Mouse (Mus musculus): ENCODE results near the gene Batf. TPM values are rescaled to one million over a fixed set of nuclear protein-coding genes. Genes with fewer than 3 reads are reported as not detected.

Batf gene
- polyA plus RNA-seq, 1 experiment = not detected

- Histone ChIP-seq H3K27me3 (ENCODE audit: control insufficient read depth, insufficient read depth, insufficient read length) (peaks cover 16% of the 10 kb centered on the region), H3K36me3 (ENCODE audit: control insufficient read depth, insufficient read depth) (no peaks in the 10 kb centered on the region), H3K4me3 (no peak overlapping the region), H3ac (ENCODE audit: control insufficient read depth, insufficient read length) (no peak overlapping the region), H3K4me2 (ENCODE audit: low read depth) (no peak overlapping the region), H3K79me2 (ENCODE audit: control insufficient read depth, insufficient read depth) (no peaks in the 10 kb centered on the region)
- TF ChIP-seq MYOD1 (IDR thresholded peaks at IDR 0.05; ENCODE audit: control insufficient read depth in 1 of 3, insufficient read length in 2 of 3, low read depth in 2 of 3) (no peak), MYOG (IDR thresholded peaks at IDR 0.05; ENCODE audit: control insufficient read depth in 1 of 3, insufficient read depth in 1 of 3, insufficient read length in 2 of 3, low read depth in 2 of 3) (no peak), MAX (IDR thresholded peaks at IDR 0.05; ENCODE audit: low read depth) (no peak), POLR2AphosphoS2 (IDR thresholded peaks at IDR 0.05; ENCODE audit: insufficient read length, low read depth) (no peak), TCF3 (IDR thresholded peaks at IDR 0.05; ENCODE audit: insufficient read length, low read depth) (no peak), USF1 (IDR thresholded peaks at IDR 0.05; ENCODE audit: low read depth) (no peak), E2F4 (IDR thresholded peaks at IDR 0.05; ENCODE audit: insufficient read depth) (no peak), TCF12 (IDR thresholded peaks at IDR 0.05; ENCODE audit: insufficient read depth, poor library complexity, severe bottlenecking) (no peak), CEBPB (IDR thresholded peaks at IDR 0.05; ENCODE audit: insufficient read depth, poor library complexity, severe bottlenecking) (no peak), SRF (IDR thresholded peaks at IDR 0.05; ENCODE audit: control insufficient read depth, insufficient read length, low read depth) (no peak), REST (IDR thresholded peaks at IDR 0.05; ENCODE audit: insufficient read depth, insufficient read length) (no peak), POLR2A (IDR thresholded peaks at IDR 0.05; ENCODE audit: insufficient read length, low read depth) (no peak)
Measured at GRCm38 (mm10) chr12:85729022-85729944, 42.8 kb downstream of the Batf start.

DNA sequence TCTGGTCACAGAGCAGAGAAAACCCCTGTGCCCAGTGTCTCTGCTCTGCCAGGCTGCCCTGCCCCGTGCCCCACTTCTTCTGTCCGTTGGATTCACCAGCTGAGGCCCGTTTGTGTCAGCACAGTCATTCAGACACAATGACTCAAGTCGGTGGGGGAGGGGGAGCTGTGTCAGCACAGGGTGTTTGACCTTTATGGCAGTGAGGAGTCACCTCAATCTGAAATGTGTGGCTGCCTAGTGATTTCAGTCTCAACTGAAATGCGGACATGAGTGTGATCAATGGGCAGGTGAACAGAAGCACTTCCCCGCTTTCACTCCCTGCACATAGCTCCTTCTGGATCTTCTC lies 43.4 kb downstream of the Batf start:
- Histone ChIP-seq H3K4me2 (ENCODE audit: low read depth) (no peak overlapping the region), H3ac (ENCODE audit: control insufficient read depth, insufficient read length) (no peak overlapping the region), H3K79me2 (ENCODE audit: control insufficient read depth, insufficient read depth) (no peaks in the 10 kb centered on the region), H3K36me3 (ENCODE audit: control insufficient read depth, insufficient read depth) (no peaks in the 10 kb centered on the region), H3K4me3 (no peak overlapping the region), H3K27me3 (ENCODE audit: control insufficient read depth, insufficient read depth, insufficient read length) (peaks cover 10% of the 10 kb centered on the region)
- TF ChIP-seq E2F4 (IDR thresholded peaks at IDR 0.05; ENCODE audit: insufficient read depth) = no peak
- no peak for TF ChIP-seq MYOG (IDR thresholded peaks at IDR 0.05; ENCODE audit: control insufficient read depth in 1 of 3, insufficient read depth in 1 of 3, insufficient read length in 2 of 3, low read depth in 2 of 3)
- no peak for TF ChIP-seq TCF3 (IDR thresholded peaks at IDR 0.05; ENCODE audit: insufficient read length, low read depth)
- TF ChIP-seq TCF12 (IDR thresholded peaks at IDR 0.05; ENCODE audit: insufficient read depth, poor library complexity, severe bottlenecking) = no peak
- TF ChIP-seq POLR2AphosphoS2 (IDR thresholded peaks at IDR 0.05; ENCODE audit: insufficient read length, low read depth) = no peak
- no peak for TF ChIP-seq USF1 (IDR thresholded peaks at IDR 0.05; ENCODE audit: low read depth)
- TF ChIP-seq MYOD1 (IDR thresholded peaks at IDR 0.05; ENCODE audit: control insufficient read depth in 1 of 3, insufficient read length in 2 of 3, low read depth in 2 of 3) = no peak

GRCm38 (mm10) chr12:85736203-85736602 lies 49.7 kb downstream of the Batf start:
- Histone ChIP-seq H3K4me3 (no peak overlapping the region), H3ac (ENCODE audit: control insufficient read depth, insufficient read length) (no peak overlapping the region), H3K27me3 (ENCODE audit: control insufficient read depth, insufficient read depth, insufficient read length) (peaks cover 6% of the 10 kb centered on the region), H3K79me2 (ENCODE audit: control insufficient read depth, insufficient read depth) (no peaks in the 10 kb centered on the region), H3K36me3 (ENCODE audit: control insufficient read depth, insufficient read depth) (no peaks in the 10 kb centered on the region), H3K4me2 (ENCODE audit: low read depth) (no peak overlapping the region)
- TF ChIP-seq E2F4 (IDR thresholded peaks at IDR 0.05; ENCODE audit: insufficient read depth) (no peak), SRF (IDR thresholded peaks at IDR 0.05; ENCODE audit: control insufficient read depth, insufficient read length, low read depth) (no peak)

GRCm38 (mm10) chr12:85736960-85737359 lies 50.5 kb downstream of the Batf start:
- no peak overlapping the region for H3K4me3 ChIP-seq
- H3K4me2 ChIP-seq (ENCODE audit: low read depth) = no peak overlapping the region
- H3K79me2 ChIP-seq (ENCODE audit: control insufficient read depth, insufficient read depth) = no peaks in the 10 kb centered on the region
- TF ChIP-seq MYOG (IDR thresholded peaks at IDR 0.05; ENCODE audit: control insufficient read depth in 1 of 3, insufficient read depth in 1 of 3, insufficient read length in 2 of 3, low read depth in 2 of 3) (no peak), REST (IDR thresholded peaks at IDR 0.05; ENCODE audit: insufficient read depth, insufficient read length) (no peak), POLR2AphosphoS2 (IDR thresholded peaks at IDR 0.05; ENCODE audit: insufficient read length, low read depth) (no peak), TCF12 (IDR thresholded peaks at IDR 0.05; ENCODE audit: insufficient read depth, poor library complexity, severe bottlenecking) (no peak), TCF3 (IDR thresholded peaks at IDR 0.05; ENCODE audit: insufficient read length, low read depth) (no peak), MYOD1 (IDR thresholded peaks at IDR 0.05; ENCODE audit: control insufficient read depth in 1 of 3, insufficient read length in 2 of 3, low read depth in 2 of 3) (no peak), E2F4 (IDR thresholded peaks at IDR 0.05; ENCODE audit: insufficient read depth) (no peak), CEBPB (IDR thresholded peaks at IDR 0.05; ENCODE audit: insufficient read depth, poor library complexity, severe bottlenecking) (no peak), POLR2A (IDR thresholded peaks at IDR 0.05; ENCODE audit: insufficient read length, low read depth) (no peak), MAX (IDR thresholded peaks at IDR 0.05; ENCODE audit: low read depth) (no peak), USF1 (IDR thresholded peaks at IDR 0.05; ENCODE audit: low read depth) (no peak), SRF (IDR thresholded peaks at IDR 0.05; ENCODE audit: control insufficient read depth, insufficient read length, low read depth) (no peak)
- H3K27me3 ChIP-seq (ENCODE audit: control insufficient read depth, insufficient read depth, insufficient read length) = peaks cover 6% of the 10 kb centered on the region
- H3K36me3 ChIP-seq (ENCODE audit: control insufficient read depth, insufficient read depth) = no peaks in the 10 kb centered on the region
- H3ac ChIP-seq (ENCODE audit: control insufficient read depth, insufficient read length) = no peak overlapping the region
